Mouse (Mus musculus): ENCODE data around the gene Bola1.
"Not testable (repeated sequence)": the region's sequence is repeated elsewhere in the genome, so short reads cannot be mapped to it uniquely, and the experiment has no call there.

Bola1 gene

GRCm38 (mm10) chr3:96219661-96220130 is at the start of gene Bola1, which contains the start of gene Hist2h2ab:
Gene Bola1 (minus strand): TSS chr3:96219709.
Gene Hist2h2ab (plus strand): TSS chr3:96219865.
- peak; percentile 78 to 81 for DNase-seq

DNA sequence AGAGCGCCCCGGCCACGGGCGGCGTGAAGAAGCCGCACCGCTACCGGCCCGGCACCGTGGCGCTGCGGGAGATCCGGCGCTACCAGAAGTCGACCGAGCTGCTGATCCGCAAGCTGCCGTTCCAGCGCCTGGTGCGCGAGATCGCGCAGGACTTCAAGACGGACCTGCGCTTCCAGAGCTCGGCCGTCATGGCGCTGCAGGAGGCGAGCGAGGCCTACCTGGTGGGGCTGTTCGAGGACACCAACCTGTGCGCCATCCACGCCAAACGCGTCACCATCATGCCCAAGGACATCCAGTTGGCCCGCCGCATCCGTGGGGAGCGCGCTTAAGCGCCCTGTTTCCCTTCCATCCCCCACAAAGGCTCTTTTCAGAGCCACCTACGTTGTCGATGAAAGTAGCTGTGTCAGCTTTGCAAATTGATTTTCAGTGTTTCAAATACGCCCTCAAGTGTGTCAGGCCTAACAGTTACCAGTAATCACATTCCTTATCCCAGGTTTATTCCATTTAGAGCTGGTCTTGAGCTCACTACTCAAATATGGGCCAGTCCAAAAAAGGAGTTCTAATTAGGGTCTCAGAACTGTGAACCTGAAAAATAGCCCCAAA is 49.4 kb upstream of the Bola1 start:
- not testable (repeated sequence) for DNase-seq

DNA sequence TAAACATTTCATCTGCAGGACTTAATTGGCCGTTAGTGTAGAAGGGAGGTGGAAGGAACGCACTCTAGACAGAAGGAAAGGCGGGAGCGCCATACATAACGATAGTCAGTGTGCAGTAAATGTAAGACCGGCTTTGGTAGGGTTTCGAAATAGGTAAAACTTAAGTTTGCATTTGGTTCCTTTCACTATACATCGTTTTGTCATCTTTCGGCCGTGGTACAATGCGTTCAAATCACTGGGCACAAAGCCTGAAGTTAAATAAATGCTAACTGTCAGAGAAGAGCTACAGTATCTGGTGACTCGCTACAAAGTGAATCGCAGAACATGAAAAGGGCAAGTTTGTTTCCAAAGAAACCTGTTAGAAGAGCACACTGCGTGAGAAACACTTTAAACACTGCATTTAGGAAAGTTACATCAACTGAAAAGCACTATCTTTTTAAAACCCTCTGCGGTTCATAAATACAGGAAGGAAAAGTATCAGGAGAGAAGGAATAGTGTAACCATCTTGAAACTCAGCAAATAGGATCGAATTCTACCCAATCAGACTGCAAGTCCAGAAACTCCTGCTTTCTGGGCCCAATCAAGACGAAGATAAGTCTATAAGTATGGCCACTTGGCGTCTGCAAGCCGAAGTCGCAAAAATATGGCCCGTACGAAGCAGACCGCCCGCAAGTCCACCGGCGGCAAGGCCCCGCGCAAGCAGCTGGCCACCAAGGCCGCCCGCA is 48.7 kb upstream of the Bola1 start, which contains the start of gene Hist2h3b:
Hist2h3b (plus strand) TSS at position 604 of the 725 bp plus-strand sequence.
- DNase-seq = peak; percentile 84 to 87

GRCm38 (mm10) chr3:96267541-96267940 is 48.0 kb upstream of the Bola1 start:
- no peak for DNase-seq

GRCm38 (mm10) chr3:96266132-96266710 is 46.7 kb upstream of the Bola1 start:
- no peak for DNase-seq

- no peak for DNase-seq
Observed at GRCm38 (mm10) chr3:96264404-96264949, 45.0 kb upstream of the Bola1 start.

DNA sequence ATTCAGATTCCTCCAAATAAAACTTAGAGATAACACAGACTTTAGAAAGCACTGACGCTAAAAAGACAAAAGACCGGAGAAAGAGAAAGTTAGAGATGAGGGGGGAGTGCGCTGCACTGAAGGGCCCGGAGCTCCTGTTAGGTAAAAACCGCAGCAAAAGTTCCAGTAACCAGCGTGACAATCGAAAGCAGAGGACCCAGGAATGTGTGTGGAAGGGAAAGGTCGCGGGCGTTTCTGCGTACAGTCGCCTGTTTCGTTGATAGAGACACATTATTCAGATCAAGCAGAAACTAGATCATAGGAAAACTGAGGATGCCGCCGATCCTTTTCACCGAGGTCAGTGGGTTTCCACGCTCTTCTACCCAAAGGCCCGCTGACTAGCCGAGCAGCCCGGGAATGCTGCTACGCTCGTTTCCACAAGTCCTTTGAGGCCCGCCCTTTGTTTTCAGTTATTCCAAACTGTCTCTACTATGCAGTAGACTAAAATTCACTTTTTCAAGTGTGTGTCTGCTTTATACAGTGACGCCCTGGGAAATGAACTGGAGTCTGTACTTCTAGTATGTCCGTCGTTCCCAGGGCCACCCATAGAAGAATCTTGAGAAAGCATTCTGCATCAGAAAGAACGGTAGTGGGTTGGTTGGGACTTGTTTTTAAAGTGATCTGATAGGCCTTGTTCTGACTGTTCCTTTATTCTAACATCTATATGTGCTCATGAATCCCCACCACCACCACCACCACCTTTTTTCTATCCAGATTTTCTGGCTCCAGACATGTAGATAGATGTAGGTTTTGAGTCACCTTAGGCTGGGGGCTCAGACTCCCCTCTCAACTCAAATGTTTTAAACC is 44.3 kb upstream of the Bola1 start:
- peak; percentile 52 to 65 for DNase-seq

GRCm38 (mm10) chr3:96262979-96263550 is 43.6 kb upstream of the Bola1 start, which contains the start of gene Hist2h4:
Gene Hist2h4 (minus strand): TSS chr3:96263311.
- peak; percentile 95 to 97 for DNase-seq

- peak; percentile 84 to 90 for DNase-seq
Observed at GRCm38 (mm10) chr3:96262216-96262875, 42.8 kb upstream of the Bola1 start.

GRCm38 (mm10) chr3:96261623-96262022 is 42.1 kb upstream of the Bola1 start:
- DNase-seq = no peak

- DNase-seq = no peak
Observed at GRCm38 (mm10) chr3:96260220-96260619, 40.7 kb upstream of the Bola1 start.

DNA sequence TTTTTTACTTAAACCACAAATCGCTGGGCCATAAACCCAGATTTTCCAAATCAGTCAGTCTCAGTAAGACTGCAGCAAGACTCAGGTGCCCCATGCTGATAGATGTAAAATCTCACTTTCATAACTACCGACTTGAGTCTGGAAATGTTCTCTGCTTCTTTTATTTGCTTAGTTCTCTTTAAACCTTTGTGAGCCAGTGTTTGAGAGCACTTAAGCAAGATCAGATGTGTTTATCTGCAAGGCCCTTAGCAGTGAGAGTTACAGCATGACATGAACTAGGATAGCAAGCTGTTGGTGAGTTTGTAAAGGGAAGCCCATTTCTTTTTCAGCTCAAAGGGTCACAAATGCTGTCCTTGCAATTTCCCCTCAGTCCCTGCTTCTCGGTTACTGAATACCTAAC is 37.7 kb upstream of the Bola1 start:
- no peak for DNase-seq

- DNase-seq = peak in 1 of 2 experiments; percentile 23
Observed at GRCm38 (mm10) chr3:96255926-96256593, 36.6 kb upstream of the Bola1 start.

DNA sequence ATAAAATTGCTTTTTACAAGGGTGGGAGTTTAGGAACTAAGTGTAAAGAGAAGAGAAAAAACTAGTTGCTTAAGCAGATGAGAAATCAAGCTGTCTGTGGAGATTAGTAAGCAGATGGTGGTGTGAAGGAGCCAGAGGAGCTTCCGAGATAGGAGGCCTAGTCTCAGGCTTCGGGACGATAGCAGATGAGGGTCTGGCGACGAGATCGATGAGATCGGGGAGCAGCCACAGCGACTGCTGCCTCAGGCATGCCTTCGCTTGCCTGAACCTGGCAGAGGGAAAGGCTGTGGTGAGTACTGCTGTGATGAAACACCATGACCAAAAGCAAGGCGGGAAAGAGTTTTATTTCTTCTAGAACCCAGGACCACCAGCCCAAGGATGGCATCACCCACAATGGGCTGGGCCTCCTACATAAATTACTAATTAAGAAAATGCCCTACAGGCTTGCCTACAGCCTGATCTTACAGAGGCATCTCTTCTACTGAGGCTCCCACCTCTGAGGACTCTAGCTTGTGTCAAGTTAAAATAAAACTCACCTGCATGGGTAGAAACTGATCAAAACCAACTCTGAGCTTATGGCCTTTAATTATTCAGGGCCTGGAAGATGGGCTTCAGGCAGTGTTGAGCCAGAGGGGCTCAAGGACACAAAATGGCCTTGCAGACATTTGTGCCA is 35.3 kb upstream of the Bola1 start:
- DNase-seq = no peak

GRCm38 (mm10) chr3:96251787-96252186 is 32.3 kb upstream of the Bola1 start:
- DNase-seq = no peak

DNA sequence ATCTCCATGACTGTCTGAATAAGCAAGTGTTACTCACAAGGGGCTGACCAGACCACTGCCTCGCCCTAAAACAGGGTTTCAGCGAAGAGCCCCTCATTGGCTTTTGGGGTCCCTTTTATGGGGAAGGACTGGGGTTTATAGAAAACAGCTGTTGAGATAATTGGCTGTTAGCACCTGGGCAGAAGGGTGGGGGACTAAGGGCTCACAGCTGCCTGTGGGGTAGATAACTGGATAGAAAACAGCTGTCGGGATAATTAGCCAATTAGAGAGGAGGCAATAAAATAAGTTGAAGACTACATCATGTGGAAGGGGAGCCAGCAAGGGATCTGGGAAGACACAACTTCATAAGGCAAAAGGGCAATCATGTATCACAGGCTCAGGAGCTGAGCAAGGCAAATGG is 31.4 kb upstream of the Bola1 start:
- no peak for DNase-seq

DNA sequence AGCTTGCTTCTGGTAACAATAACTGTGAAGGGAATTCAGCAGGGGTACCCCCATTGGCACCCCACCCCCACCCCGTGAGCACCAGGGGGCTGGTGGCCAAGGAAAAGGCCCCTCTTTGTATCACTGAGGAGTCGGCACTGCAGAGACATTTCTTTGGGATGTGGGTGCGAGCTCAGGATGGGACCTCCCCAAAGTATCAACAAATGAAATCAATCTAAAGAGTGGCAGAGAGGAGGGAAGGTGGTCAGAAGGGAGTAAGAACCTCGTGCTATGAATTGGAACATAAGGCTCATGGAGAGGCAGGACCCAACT is 29.5 kb upstream of the Bola1 start:
- DNase-seq = no peak

- DNase-seq = no peak
Observed at GRCm38 (mm10) chr3:96248141-96249033, 28.9 kb upstream of the Bola1 start.

- DNase-seq = no peak
Observed at GRCm38 (mm10) chr3:96247356-96248140, 28.0 kb upstream of the Bola1 start.
